Mouse (Mus musculus) stomach, embryonic 14.5 days (tissue): ENCODE measurements around the gene Irak4. TPM values are rescaled to one million over a fixed set of nuclear protein-coding genes. Genes with fewer than 3 reads are reported as not detected.

Source experiments
- ATAC-seq: fragments of 200-750 bp; cut with Nextera tagmentation; 2 replicates; pipeline ENCODE4 v1.8.0; 2017; ENCODE audit warnings: low read depth, moderate TSS enrichment; ENCODE audit not compliant: insufficient number of reproducible peaks, insufficient read depth, low FRiP score
- H3K27ac ChIP-seq: fragments of 300-500 bp; sonication (generic); 2 replicates; pipeline ENCODE4 v1.5.1; 2014; ENCODE audit warnings: mild to moderate bottlenecking, low read length, moderate library complexity, mixed read lengths
- H3K27me3 ChIP-seq: fragments of 300-500 bp; sonication (generic); 2 replicates; pipeline ENCODE4 v1.6.1; 2014; ENCODE audit warnings: low read length, control low read depth, mixed read lengths; ENCODE audit not compliant: control insufficient read depth, insufficient read depth
- H3K36me3 ChIP-seq: fragments of 300-500 bp; sonication (generic); 2 replicates; pipeline ENCODE4 v1.6.1; 2014; ENCODE audit warnings: mild to moderate bottlenecking, control low read depth, low read length, moderate library complexity, mixed read lengths; ENCODE audit not compliant: control insufficient read depth, insufficient read depth
- H3K4me1 ChIP-seq: fragments of 300-500 bp; sonication (generic); 2 replicates; pipeline ENCODE4 v1.6.1; 2014; ENCODE audit warnings: low read length, control low read depth, mixed read lengths; ENCODE audit not compliant: control insufficient read depth, insufficient read depth
- H3K4me2 ChIP-seq: fragments of 300-500 bp; sonication (generic); replicated peaks from 2 replicates; pipeline ENCODE4 v1.6.1; 2014; ENCODE audit warnings: low read depth, low read length, control low read depth
- H3K4me3 ChIP-seq: fragments of 300-500 bp; sonication (generic); 2 replicates; pipeline ENCODE4 v1.5.1; 2014; ENCODE audit warnings: low read depth, low read length, control low read depth
- H3K9ac ChIP-seq: fragments of 300-500 bp; sonication (generic); replicated peaks from 2 replicates; pipeline ENCODE4 v1.6.1; 2014; ENCODE audit warnings: low read depth, mild to moderate bottlenecking, control low read depth, low read length, moderate library complexity, mixed read lengths
- H3K9me3 ChIP-seq: fragments of 300-500 bp; sonication (generic); 2 replicates; pipeline ENCODE4 v1.6.1; 2016; ENCODE audit warnings: low read depth, low read length, control low read depth; ENCODE audit not compliant: control insufficient read depth
- WGBS: fragments of 180-500 bp; shearing (Covaris S2); extraction: QIAGEN DNeasy Blood & Tissue Kit; methylation state at CpG from one replicate; pipeline ENCODE4 v1.1.7; 2014; 5-methylcytosine and 5-hydroxymethylcytosine counted together
- polyA plus RNA-seq: library from polyadenylated mRNA; unstranded; fragments of >200 nt; fragmentation: Nextera tagmentation; extraction: Ambion mirVana; gene quantifications from 2 replicates; pipeline ENCODE4 v1.2.1, GENCODE M21; 2014

The Irak4 gene
- polyA plus RNA-seq, 1 experiment from 2014 or later = 7.0 TPM

GRCm38 (mm10) chr15:94571501-94571900, 28.1 kb downstream of the Irak4 start:
- Histone ChIP-seq H3K4me3 (no peak overlapping the region), H3K36me3 (no peaks in the 10 kb centered on the region), H3K27me3 (no peaks in the 10 kb centered on the region), H3K9me3 (no peaks in the 10 kb centered on the region), H3K4me2 (no peak overlapping the region), H3K27ac (no peak overlapping the region), H3K9ac (no peak overlapping the region), H3K4me1 (no peaks in the 10 kb centered on the region)
- WGBS = 63% methylated on average over 4 of the region's 4 CpGs
- no peak for ATAC-seq

GRCm38 (mm10) chr15:94572746-94573145, 29.3 kb downstream of the Irak4 start:
- no peaks in the 10 kb centered on the region for H3K36me3 ChIP-seq
- 74% methylated on average over 8 of the region's 8 CpGs for WGBS
- ATAC-seq = no peak
- no peak overlapping the region for H3K4me3 ChIP-seq
- H3K4me1 ChIP-seq = no peaks in the 10 kb centered on the region
- H3K27me3 ChIP-seq = no peaks in the 10 kb centered on the region
- no peak overlapping the region for H3K4me2 ChIP-seq
- no peak overlapping the region for H3K9ac ChIP-seq
- no peak overlapping the region for H3K27ac ChIP-seq
- H3K9me3 ChIP-seq = no peaks in the 10 kb centered on the region

DNA sequence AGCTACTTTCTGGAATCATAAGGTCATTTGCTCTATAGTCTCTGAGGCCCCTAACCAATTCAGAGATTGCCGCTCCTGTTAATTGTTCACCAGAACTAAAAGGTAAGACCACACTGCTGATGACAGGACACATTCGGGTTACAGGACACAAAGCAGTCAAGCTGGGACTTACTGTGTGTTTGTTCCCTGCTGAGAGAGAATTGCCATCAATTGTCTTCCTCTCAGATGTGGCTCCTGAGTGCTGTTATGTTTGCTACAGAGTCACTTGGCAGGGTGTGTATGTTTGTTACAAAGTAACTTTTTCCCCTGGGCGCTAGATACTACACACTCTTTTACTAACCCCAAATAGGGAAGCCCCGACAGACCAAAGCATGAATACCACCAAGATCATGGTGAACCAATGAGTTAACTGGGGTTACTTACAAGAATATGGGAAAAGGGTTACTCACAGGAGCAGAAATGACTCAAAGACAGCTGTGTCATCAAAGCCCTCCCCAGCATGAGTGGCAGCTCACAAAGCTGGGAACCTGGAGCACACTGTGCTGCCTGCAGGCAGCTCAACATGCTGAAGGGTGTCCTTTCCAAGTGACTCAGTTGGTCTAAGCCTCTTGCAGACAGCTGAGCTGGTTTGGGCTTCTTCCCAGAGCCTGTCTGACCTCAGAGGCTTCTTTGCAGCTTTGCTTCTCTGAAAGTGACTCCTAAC, 31.3 kb downstream of the Irak4 start:
- Histone ChIP-seq H3K4me3 (no peak overlapping the region), H3K27me3 (no peaks in the 10 kb centered on the region), H3K27ac (no peak overlapping the region), H3K36me3 (peaks cover 10% of the 10 kb centered on the region), H3K4me2 (no peak overlapping the region), H3K9me3 (no peaks in the 10 kb centered on the region), H3K4me1 (no peaks in the 10 kb centered on the region), H3K9ac (no peak overlapping the region)
- ATAC-seq = no peak
- WGBS = 74% methylated on average over 4 of the region's 4 CpGs

GRCm38 (mm10) chr15:94582000-94582593, 38.7 kb downstream of the Irak4 start:
- Histone ChIP-seq H3K9ac (no peak overlapping the region), H3K9me3 (no peaks in the 10 kb centered on the region), H3K4me1 (no peaks in the 10 kb centered on the region), H3K27me3 (no peaks in the 10 kb centered on the region), H3K4me2 (no peak overlapping the region), H3K4me3 (no peak overlapping the region), H3K36me3 (peaks cover 72% of the 10 kb centered on the region), H3K27ac (no peak overlapping the region; the same call in 1 of the 2 replicates)
- ATAC-seq = no peak
- 56% methylated on average over 7 of the region's 7 CpGs for WGBS

DNA sequence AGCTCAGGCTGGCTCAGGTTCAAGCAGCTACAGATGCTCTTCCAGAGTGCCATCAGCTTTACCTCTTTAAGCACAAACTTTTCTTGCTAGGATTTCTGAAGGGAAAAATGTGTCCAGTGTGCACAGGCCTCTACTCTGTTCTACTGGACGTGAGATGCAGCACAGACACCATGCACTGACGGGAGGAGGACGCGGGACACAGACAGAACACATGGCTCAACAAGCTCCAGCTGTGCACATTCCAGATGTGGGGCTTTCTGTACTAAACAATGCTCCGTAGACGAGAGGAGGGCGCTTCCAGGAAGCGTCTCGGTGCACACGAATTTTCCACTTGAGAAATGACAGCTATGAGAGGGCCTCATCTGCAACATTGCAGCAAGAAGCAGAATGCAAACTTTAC, 39.7 kb downstream of the Irak4 start:
- no peaks in the 10 kb centered on the region for H3K27me3 ChIP-seq
- peaks cover 69% of the 10 kb centered on the region for H3K36me3 ChIP-seq
- H3K4me2 ChIP-seq = no peak overlapping the region
- peak; percentile 58; the same call in 1 of the 2 replicates for ATAC-seq
- no peak overlapping the region for H3K9ac ChIP-seq
- H3K9me3 ChIP-seq = no peaks in the 10 kb centered on the region
- H3K27ac ChIP-seq = no peak overlapping the region; the same call in 1 of the 2 replicates
- H3K4me1 ChIP-seq = peaks cover 3% of the 10 kb centered on the region; the same call in 1 of the 2 replicates
- WGBS = 72% methylated on average over 10 of the region's 10 CpGs
- H3K4me3 ChIP-seq = no peak overlapping the region

DNA sequence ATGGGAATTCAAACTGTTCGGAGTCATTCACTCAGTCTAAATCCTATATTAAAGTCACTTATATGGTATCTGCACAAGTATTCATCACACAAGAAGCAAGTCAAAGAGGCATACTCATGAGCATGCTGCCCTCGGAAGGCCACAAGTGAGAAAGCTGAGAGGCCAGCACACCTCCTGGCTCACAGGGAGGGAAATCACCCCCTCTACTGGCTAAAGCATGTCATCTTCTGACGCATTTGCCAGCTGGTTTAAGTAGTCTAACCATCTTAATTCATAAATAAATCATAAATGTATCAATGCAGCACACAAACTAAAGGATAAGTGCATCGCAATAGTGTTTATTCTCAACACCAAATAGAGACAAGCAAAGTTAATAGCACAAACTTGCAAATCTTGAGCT, 41.3 kb downstream of the Irak4 start:
- H3K9ac ChIP-seq = no peak overlapping the region
- H3K4me2 ChIP-seq = no peak overlapping the region
- H3K27ac ChIP-seq = no peak overlapping the region
- H3K9me3 ChIP-seq = no peaks in the 10 kb centered on the region
- peaks cover 6% of the 10 kb centered on the region; the same call in 1 of the 2 replicates for H3K4me1 ChIP-seq
- H3K27me3 ChIP-seq = no peaks in the 10 kb centered on the region
- no peak for ATAC-seq
- H3K36me3 ChIP-seq = peaks cover 62% of the 10 kb centered on the region
- 89% methylated on average over 4 of the region's 4 CpGs for whole genome bisulfite sequencing
- H3K4me3 ChIP-seq = no peak overlapping the region

DNA sequence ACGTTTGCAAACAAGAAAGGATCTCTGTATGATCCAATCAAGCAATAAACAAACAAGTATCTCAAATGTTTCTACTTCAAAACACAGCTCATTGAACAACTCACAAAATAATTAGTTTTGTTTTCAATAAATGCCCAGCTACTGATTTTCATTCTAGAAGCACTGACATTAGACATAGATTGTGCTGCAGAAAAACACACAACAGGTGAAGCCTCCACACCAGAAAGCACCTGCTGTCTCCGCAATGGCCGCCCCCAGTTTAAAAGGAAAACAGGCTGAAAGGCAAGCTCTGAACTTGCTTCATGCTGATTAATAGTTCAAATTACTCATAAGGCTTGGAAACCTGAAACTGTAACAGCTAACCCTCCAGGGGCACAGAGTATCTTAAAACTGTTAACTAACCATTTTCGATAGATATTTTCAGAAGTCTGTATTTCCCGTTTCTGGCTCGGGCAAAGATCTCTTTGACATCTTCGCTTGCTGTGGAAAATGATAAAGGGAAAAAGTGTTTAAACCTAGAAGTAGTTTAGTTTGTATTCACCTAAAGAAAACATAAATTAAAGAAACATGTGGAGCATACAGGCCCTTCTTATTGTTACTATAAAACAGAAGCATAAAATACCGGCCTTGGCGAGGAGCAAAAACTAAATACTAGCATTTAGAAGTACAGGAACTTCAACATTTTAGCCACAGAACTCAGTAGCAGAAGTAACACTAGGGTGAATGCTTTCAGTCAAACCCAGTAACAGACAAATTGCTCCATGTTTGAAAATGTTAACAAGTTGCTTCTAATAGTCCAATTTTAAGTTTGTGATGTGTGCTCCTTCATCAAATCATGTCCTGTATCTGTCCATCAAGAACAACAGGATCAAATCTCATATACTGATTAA, 44.6 kb downstream of the Irak4 start:
- Histone ChIP-seq H3K27me3 (no peaks in the 10 kb centered on the region), H3K4me3 (peak overlapping the region; percentile 88; the same call in 1 of the 2 replicates), H3K9ac (no peak overlapping the region), H3K27ac (no peak overlapping the region), H3K9me3 (no peaks in the 10 kb centered on the region), H3K36me3 (peaks cover 33% of the 10 kb centered on the region), H3K4me2 (peak overlapping the region; percentile 64), H3K4me1 (peaks cover 6% of the 10 kb centered on the region; the same call in 1 of the 2 replicates)
- 83% methylated on average over 9 of the region's 9 CpGs for WGBS
- no peak for ATAC-seq
